Mouse (Mus musculus) testis, adult 2 months (tissue): Measurements from ENCODE around the gene Cdx2.

Experiments used
- CTCF ChIP-seq: fragments of 200-500 bp; IDR thresholded peaks from 2 replicates; pipeline ENCODE4 v1.5.1; 2012; ENCODE audit warnings: low read depth, mild to moderate bottlenecking, inconsistent platforms, low read length, moderate library complexity; ENCODE audit not compliant: control insufficient read depth, insufficient read depth, insufficient replicate concordance
- POLR2A ChIP-seq: fragments of 200-500 bp; IDR thresholded peaks from 2 replicates; pipeline ENCODE4 v1.6.1; 2012; ENCODE audit warnings: low read depth, mild to moderate bottlenecking, inconsistent platforms, low read length, moderate library complexity; ENCODE audit not compliant: control insufficient read depth

- TF ChIP-seq CTCF = no peak
- no peak for TF ChIP-seq POLR2A
These were observed 36.1 kb downstream of the Cdx2 start for GRCm38 (mm10) chr5:147270673-147271655.
